Comparison of ENCODE assay signal across 10 mouse cellular contexts in the genomic region with DNA sequence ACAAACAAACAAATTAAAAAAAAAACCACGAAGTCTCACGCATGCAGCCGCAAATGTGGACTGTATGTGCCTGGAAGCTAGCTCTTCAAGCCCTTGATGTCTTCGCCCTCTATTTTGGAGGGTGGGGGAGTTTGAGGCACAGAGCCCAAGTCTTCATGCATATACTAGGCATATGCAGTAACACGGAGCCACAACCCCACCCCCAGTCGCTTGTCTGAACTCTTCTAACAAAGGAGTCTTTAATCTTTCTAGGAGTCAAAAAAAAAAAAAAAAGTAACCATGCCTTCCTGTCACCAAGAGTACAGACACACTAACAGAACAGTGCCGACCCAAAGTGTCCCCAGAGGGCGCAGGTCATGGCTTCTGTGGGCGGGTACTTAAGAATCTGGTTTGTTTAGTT. TPM values are rescaled to one million over a fixed set of nuclear protein-coding genes. Genes with fewer than 3 reads are reported as not detected.
A peak's percentile ranks its signal among the peaks of the same experiment; 100 is the strongest.
DNase-seq lines count a peak whose midpoint lies in the region; ATAC-seq lines count a peak whose summit lies in the region.
"Had no signal": no experiment of that assay in that cellular context is flagged by ENCODE, and none has a peak within 500 bp of the region (broad histone marks: within the 10 kb centered on the region; RNA-seq: fewer than 3 reads in every experiment).

No protein-coding gene starts in this region.

- no peak for DNase-seq in heart, postnatal 4 days
- DNase-seq in forebrain, embryonic 10.5 days (ENCODE audit: extremely low spot score, low spot score) = no peak
- peak; percentile 14 for DNase-seq in retina, postnatal 1 day
- no peak for DNase-seq in layer of hippocampus, adult 11-12 months (ENCODE audit: low spot score)
- no peak for DNase-seq in T-cell, adult 2 months (ENCODE audit: low spot score)

- WGBS in heart, embryonic 15.5 days = 5% methylated on average over 9 of the region's 9 CpGs
- 3% methylated on average over 9 of the region's 9 CpGs for WGBS in forebrain, embryonic 10.5 days
- 5% methylated on average over 9 of the region's 9 CpGs for WGBS in intestine, embryonic 16.5 days

- H3K4me2 ChIP-seq in heart, embryonic 15.5 days = no peak overlapping the region
- H3K4me2 ChIP-seq in intestine, embryonic 16.5 days (ENCODE audit: low read depth, low read length) = no peak overlapping the region

- no peak overlapping the region for H3K9ac ChIP-seq in heart, embryonic 15.5 days
- no peak overlapping the region for H3K9ac ChIP-seq in intestine, embryonic 16.5 days (ENCODE audit: low read depth, low read length)
- H3K9ac ChIP-seq: liver, postnatal 0 days had no signal

- no peak overlapping the region for H3K27ac ChIP-seq in heart, embryonic 15.5 days
- no peak overlapping the region for H3K27ac ChIP-seq in forebrain, embryonic 10.5 days
- H3K27ac ChIP-seq in intestine, embryonic 16.5 days (ENCODE audit: low read length) = no peak overlapping the region

- H3K4me1 ChIP-seq in heart, embryonic 15.5 days (replicated peaks) = peaks cover 17% of the 10 kb centered on the region
- peaks cover 51% of the 10 kb centered on the region for H3K4me1 ChIP-seq in forebrain, embryonic 10.5 days
- peaks cover 13% of the 10 kb centered on the region for H3K4me1 ChIP-seq in intestine, embryonic 16.5 days (ENCODE audit: control insufficient read depth, insufficient read depth, low read length)

- 0 out of 2 replicates have a peak overlapping the region, but pooled peaks have one; percentile 51 for H3K4me3 ChIP-seq in heart, embryonic 15.5 days
- H3K4me3 ChIP-seq in forebrain, embryonic 10.5 days = peak overlapping the region; percentile 57
- peak overlapping the region; percentile 51; the same call in 1 of the 2 replicates for H3K4me3 ChIP-seq in intestine, embryonic 16.5 days (ENCODE audit: low read length)

- no peak for ATAC-seq in heart, embryonic 15.5 days (replicated peaks; ENCODE audit: insufficient number of reproducible peaks, insufficient read depth, low FRiP score, low read depth)
- no peak for ATAC-seq in intestine, embryonic 16.5 days
- no peak for ATAC-seq in activated CD4-positive, CD25-positive, alpha-beta regulatory T cell, adult 4 months
- ATAC-seq: liver, postnatal 0 days had no signal

- peaks cover 75% of the 10 kb centered on the region for H3K27me3 ChIP-seq in heart, embryonic 15.5 days
- H3K27me3 ChIP-seq in forebrain, embryonic 10.5 days (ENCODE audit: poor library complexity, severe bottlenecking) = peaks cover 72% of the 10 kb centered on the region
- H3K27me3 ChIP-seq in intestine, embryonic 16.5 days (replicated peaks; ENCODE audit: control insufficient read depth, insufficient read depth, low read length) = peaks cover 51% of the 10 kb centered on the region

- H3K9me3 ChIP-seq in heart, embryonic 15.5 days (replicated peaks) = no peaks in the 10 kb centered on the region
- no peaks in the 10 kb centered on the region for H3K9me3 ChIP-seq in forebrain, embryonic 10.5 days
- H3K9me3 ChIP-seq in intestine, embryonic 16.5 days (ENCODE audit: control insufficient read depth, low read length) = no peaks in the 10 kb centered on the region

- H3K36me3 ChIP-seq in heart, embryonic 15.5 days = no peaks in the 10 kb centered on the region
- H3K36me3 ChIP-seq in forebrain, embryonic 10.5 days (replicated peaks) = no peaks in the 10 kb centered on the region
- no peaks in the 10 kb centered on the region for H3K36me3 ChIP-seq in intestine, embryonic 16.5 days (ENCODE audit: control insufficient read depth, insufficient read depth, low read length)

RNA-seq across cellular contexts. Expression of a gene that starts 1.0 kb away (rescaled TPM):
- 117 and 118 TPM in 2 replicates for polyA plus RNA-seq in heart, embryonic 15.5 days (2015; fragmentation: Nextera tagmentation; extraction: Ambion mirVana)
- total RNA-seq in heart, postnatal 4 days (2021) = 100 to 1,000 TPM; 147 to 157 TPM
- polyA plus RNA-seq in forebrain, embryonic 10.5 days (2016; fragmentation: Nextera tagmentation; extraction: Ambion mirVana) = 70.5 and 71.1 TPM in 2 replicates
- polyA plus RNA-seq in intestine, embryonic 16.5 days (2015; fragmentation: Nextera tagmentation; extraction: Ambion mirVana) = 37.6 and 45.3 TPM in 2 replicates
- polyA plus RNA-seq in activated CD4-positive, CD25-positive, alpha-beta regulatory T cell, adult 4 months (2017; shearing (Covaris generic)) = 10 to 100 TPM; 22.6 to 25.4 TPM

RNA-seq across cellular contexts. Expression of a gene that starts 1.5 kb away (rescaled TPM):
- polyA plus RNA-seq in heart, embryonic 15.5 days (2015; fragmentation: Nextera tagmentation; extraction: Ambion mirVana) = 0.58 and 5.8 TPM in 2 replicates
- total RNA-seq in heart, postnatal 4 days (2021) = under 1 TPM in 1 of 2 experiments, not detected in 1; 0.16 TPM
- polyA plus RNA-seq in forebrain, embryonic 10.5 days (2016; fragmentation: Nextera tagmentation; extraction: Ambion mirVana) = 9.1 and 15.8 TPM in 2 replicates
- 5.6 and 7.9 TPM in 2 replicates for polyA plus RNA-seq in intestine, embryonic 16.5 days (2015; fragmentation: Nextera tagmentation; extraction: Ambion mirVana)
- not detected for polyA plus RNA-seq in activated CD4-positive, CD25-positive, alpha-beta regulatory T cell, adult 4 months (2017; shearing (Covaris generic))
- total RNA-seq: monocyte, adult 5-6 weeks had no signal
- polyA plus RNA-seq: liver, postnatal 0 days had no signal

RNA-seq across cellular contexts. Expression of a gene that starts 34.7 kb away (rescaled TPM):
- polyA plus RNA-seq in heart, embryonic 15.5 days (2015; fragmentation: Nextera tagmentation; extraction: Ambion mirVana) = 6.8 and 7.8 TPM in 2 replicates
- 1 to 10 TPM; 3.9 to 4.2 TPM for total RNA-seq in heart, postnatal 4 days (2021)
- 35.6 and 36.7 TPM in 2 replicates for polyA plus RNA-seq in forebrain, embryonic 10.5 days (2016; fragmentation: Nextera tagmentation; extraction: Ambion mirVana)
- 16.1 and 16.7 TPM in 2 replicates for polyA plus RNA-seq in intestine, embryonic 16.5 days (2015; fragmentation: Nextera tagmentation; extraction: Ambion mirVana)
- 1 to 10 TPM; 6.5 to 8.6 TPM for polyA plus RNA-seq in activated CD4-positive, CD25-positive, alpha-beta regulatory T cell, adult 4 months (2017; shearing (Covaris generic))

RNA-seq across cellular contexts. Expression of a gene that starts 51.6 kb away (rescaled TPM):
- polyA plus RNA-seq in heart, embryonic 15.5 days (2015; fragmentation: Nextera tagmentation; extraction: Ambion mirVana) = 2.6 and 3.2 TPM in 2 replicates
- total RNA-seq in heart, postnatal 4 days (2021) = 1 to 10 TPM; 5.1 to 5.2 TPM
- polyA plus RNA-seq in forebrain, embryonic 10.5 days (2016; fragmentation: Nextera tagmentation; extraction: Ambion mirVana) = 7.4 and 7.5 TPM in 2 replicates
- 3.6 and 3.8 TPM in 2 replicates for polyA plus RNA-seq in intestine, embryonic 16.5 days (2015; fragmentation: Nextera tagmentation; extraction: Ambion mirVana)
- 1 to 10 TPM; 1.9 to 2.9 TPM for polyA plus RNA-seq in activated CD4-positive, CD25-positive, alpha-beta regulatory T cell, adult 4 months (2017; shearing (Covaris generic))
